In the genomic region with DNA sequence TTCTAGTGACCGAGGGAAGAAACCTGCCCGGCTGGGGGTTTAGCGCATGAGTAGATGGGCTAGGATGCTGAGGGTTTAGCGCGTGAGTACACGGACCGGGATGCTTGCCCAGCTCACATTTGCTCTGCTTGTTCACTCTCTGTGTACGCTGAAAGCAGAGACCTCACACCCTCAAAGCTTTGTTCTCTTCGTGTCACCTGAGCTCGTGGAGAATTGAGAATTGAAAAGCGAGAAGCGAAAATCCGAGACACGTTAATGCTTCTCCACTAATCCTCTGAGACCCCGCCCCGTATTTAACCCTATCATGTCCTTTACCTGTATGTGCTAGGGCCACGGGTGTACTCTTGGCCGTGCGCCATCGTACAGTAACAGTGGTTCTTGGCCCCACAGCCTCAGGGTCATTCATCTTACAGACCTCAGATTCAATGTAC, we compare ENCODE assay signal across 10 mouse cellular contexts. TPM values are rescaled to one million over a fixed set of nuclear protein-coding genes. Genes with fewer than 3 reads are reported as not detected.
A peak's percentile ranks its signal among the peaks of the same experiment; 100 is the strongest.
DNase-seq lines count a peak whose midpoint lies in the region; ATAC-seq and TF ChIP-seq lines count a peak whose summit lies in the region.
"Had no signal": no experiment of that assay in that cellular context is flagged by ENCODE, and none has a peak within 500 bp of the region (broad histone marks: within the 10 kb centered on the region; RNA-seq: fewer than 3 reads in every experiment).

No protein-coding gene starts in this region.

- H3K9me3 ChIP-seq in heart, embryonic 11.5 days (replicated peaks; ENCODE audit: control insufficient read depth, low read length): no peaks in the 10 kb centered on the region
- no peaks in the 10 kb centered on the region for H3K9me3 ChIP-seq in liver, embryonic 15.5 days (replicated peaks)
- no peaks in the 10 kb centered on the region for H3K9me3 ChIP-seq in stomach, postnatal 0 days (ENCODE audit: control insufficient read depth, low read length)

- H3K27me3 ChIP-seq in heart, embryonic 11.5 days (ENCODE audit: control insufficient read depth, insufficient read depth, low read length): peaks cover 19% of the 10 kb centered on the region
- H3K27me3 ChIP-seq in liver, embryonic 15.5 days: peaks cover 19% of the 10 kb centered on the region
- no peaks in the 10 kb centered on the region for H3K27me3 ChIP-seq in stomach, postnatal 0 days (ENCODE audit: control insufficient read depth, insufficient read depth, low read length)

- no peak for TF ChIP-seq CTCF in stomach, postnatal 0 days (IDR thresholded peaks at IDR 0.05; ENCODE audit: low read depth)

- no peak overlapping the region for H3K9ac ChIP-seq in heart, embryonic 11.5 days (ENCODE audit: low read depth, low read length)
- H3K9ac ChIP-seq in liver, embryonic 15.5 days: no peak overlapping the region
- no peak overlapping the region for H3K9ac ChIP-seq in stomach, postnatal 0 days (ENCODE audit: low read length)

- no peak overlapping the region for H3K27ac ChIP-seq in heart, embryonic 11.5 days (ENCODE audit: low read depth, low read length)
- no peak overlapping the region for H3K27ac ChIP-seq in liver, embryonic 15.5 days (replicated peaks)
- no peak overlapping the region for H3K27ac ChIP-seq in stomach, postnatal 0 days (replicated peaks)

- TF ChIP-seq EP300 in stomach, postnatal 0 days (optimal IDR thresholded peaks at IDR 0.05): no peak

- no peak for DNase-seq in heart, postnatal 36 days
- DNase-seq in testis, postnatal 10 days (ENCODE audit: low spot score): peak; percentile 46
- DNase-seq in testis, postnatal 14 days (ENCODE audit: low spot score): no peak
- no peak for DNase-seq in stomach, postnatal 0 days (ENCODE audit: low spot score)
- DNase-seq in adrenal gland, adult 18-20 months (ENCODE audit: low spot score in 2 of 2): no peak
- no peak for DNase-seq in adrenal gland, postnatal 4 days (ENCODE audit: low spot score in 2 of 2)
- DNase-seq: lung, postnatal 14 days had no signal

- peak overlapping the region; percentile 18 for H3K4me3 ChIP-seq in heart, embryonic 11.5 days (ENCODE audit: low read depth, low read length)
- no peak overlapping the region for H3K4me3 ChIP-seq in liver, embryonic 15.5 days (replicated peaks)
- H3K4me3 ChIP-seq in stomach, postnatal 0 days (ENCODE audit: low read depth, low read length): no peak overlapping the region; the same call in 1 of the 2 replicates

- WGBS in heart, embryonic 11.5 days (ENCODE audit: insufficient replicate concordance): 4% methylated on average over 20 of the region's 20 CpGs
- WGBS in liver, embryonic 15.5 days (ENCODE audit: insufficient replicate concordance): 9% methylated on average over 20 of the region's 20 CpGs
- WGBS in stomach, postnatal 0 days: 4% methylated on average over 20 of the region's 20 CpGs

- intact Hi-C loops in heart, postnatal 36 days (cut with DNase I): no loop called here

- H3K4me1 ChIP-seq in heart, embryonic 11.5 days (ENCODE audit: control insufficient read depth, insufficient read depth, low read length): no peaks in the 10 kb centered on the region
- no peaks in the 10 kb centered on the region for H3K4me1 ChIP-seq in liver, embryonic 15.5 days (replicated peaks)
- no peaks in the 10 kb centered on the region for H3K4me1 ChIP-seq in stomach, postnatal 0 days (replicated peaks; ENCODE audit: control insufficient read depth, insufficient read depth)

- H3K36me3 ChIP-seq in heart, embryonic 11.5 days (ENCODE audit: control insufficient read depth, insufficient read depth, low read length): no peaks in the 10 kb centered on the region
- H3K36me3 ChIP-seq in liver, embryonic 15.5 days (replicated peaks): no peaks in the 10 kb centered on the region
- no peaks in the 10 kb centered on the region for H3K36me3 ChIP-seq in stomach, postnatal 0 days (ENCODE audit: control insufficient read depth, insufficient read depth, low read length)

- peak overlapping the region; percentile 34 for H3K4me2 ChIP-seq in heart, embryonic 11.5 days
- 0 out of 2 replicates have a peak overlapping the region, but pooled peaks have one; percentile 5 for H3K4me2 ChIP-seq in liver, embryonic 15.5 days
- peak overlapping the region; percentile 34 for H3K4me2 ChIP-seq in stomach, postnatal 0 days (replicated peaks; ENCODE audit: low read depth)

- ATAC-seq in heart, embryonic 11.5 days (replicated peaks; ENCODE audit: insufficient number of reproducible peaks, low FRiP score, low TSS enrichment): no peak
- no peak for ATAC-seq in liver, embryonic 15.5 days (ENCODE audit: insufficient read depth)
- ATAC-seq in stomach, postnatal 0 days (ENCODE audit: low FRiP score, low TSS enrichment): no peak

RNA-seq across cellular contexts. Expression of a gene that starts 38.9 kb away (rescaled TPM):
- 0.54 and 1.0 TPM in 2 replicates for polyA plus RNA-seq in heart, embryonic 11.5 days (2014; fragmentation: Nextera tagmentation; extraction: Ambion mirVana)
- total RNA-seq in heart, postnatal 36 days (2021): 1 to 10 TPM; 3.3 to 9.5 TPM
- 0.36 and 0.59 TPM in 2 replicates for polyA plus RNA-seq in liver, embryonic 15.5 days (2015; fragmentation: Nextera tagmentation; extraction: Ambion mirVana)
- polyA plus RNA-seq in stomach, postnatal 0 days (2015; fragmentation: Nextera tagmentation; extraction: Ambion mirVana): 2.4 and 2.5 TPM in 2 replicates
- total RNA-seq in adrenal gland, adult 18-20 months (2021): 10 to 100 TPM in 1 of 2 experiments, 1 to 10 TPM in 1; 7.5 to 18.3 TPM
- 10 to 100 TPM; 26.9 to 28.7 TPM for total RNA-seq in adrenal gland, postnatal 4 days (2021)
- polyA plus RNA-seq: C2C12 had no signal
